ENCODE assay signal across 16 mouse cellular contexts in genomic region chr2:167730036-167730435, GRCm38 (mm10).
"Had no signal": no experiment of that assay in that cellular context is flagged by ENCODE, and none has a peak within 500 bp of the region (broad histone marks: within the 10 kb centered on the region; RNA-seq: fewer than 3 reads in every experiment).

No protein-coding gene starts in this region.

- H3K27me3 ChIP-seq: lung, embryonic 15.5 days; midbrain, embryonic 13.5 days; midbrain, embryonic 15.5 days; neural tube, embryonic 12.5 days; stomach, embryonic 15.5 days had no signal

- H3K9me3 ChIP-seq: lung, embryonic 15.5 days; megakaryocyte, embryonic 14.5 days; midbrain, embryonic 13.5 days; midbrain, embryonic 15.5 days; neural tube, embryonic 12.5 days; stomach, embryonic 15.5 days had no signal

- H3K4me1 ChIP-seq: midbrain, embryonic 13.5 days; midbrain, embryonic 15.5 days had no signal

- H3K4me3 ChIP-seq: lung, embryonic 15.5 days; megakaryocyte, embryonic 14.5 days; midbrain, embryonic 13.5 days; midbrain, embryonic 15.5 days; neural tube, embryonic 12.5 days; stomach, embryonic 15.5 days had no signal

- H3K27ac ChIP-seq: lung, embryonic 15.5 days; macrophage; midbrain, embryonic 13.5 days; midbrain, embryonic 15.5 days; neural tube, embryonic 12.5 days; stomach, embryonic 15.5 days had no signal

- H3K4me2 ChIP-seq: lung, embryonic 15.5 days; midbrain, embryonic 11.5 days; midbrain, embryonic 13.5 days; midbrain, embryonic 15.5 days; neural tube, embryonic 12.5 days; stomach, embryonic 15.5 days had no signal

- DNase-seq: lung, adult 2 months; lung, postnatal 14 days; lung, postnatal 36 days; right cerebral cortex, postnatal 14 days; thymus, adult 2 months; thymus, postnatal 25 days; thymus, postnatal 4 days had no signal

- H3K36me3 ChIP-seq: lung, embryonic 15.5 days; midbrain, embryonic 13.5 days; midbrain, embryonic 15.5 days; neural tube, embryonic 12.5 days; stomach, embryonic 15.5 days had no signal

- ATAC-seq: lung, postnatal 0 days; midbrain, embryonic 13.5 days; midbrain, embryonic 15.5 days had no signal

- H3K9ac ChIP-seq: lung, embryonic 15.5 days; midbrain, embryonic 13.5 days; midbrain, embryonic 15.5 days; neural tube, embryonic 12.5 days; stomach, embryonic 15.5 days had no signal
